Mouse (Mus musculus) liver, adult 10 weeks (tissue): ENCODE measurements around the gene Cacna1c. TPM values are rescaled to one million over a fixed set of nuclear protein-coding genes. Genes with fewer than 3 reads are reported as not detected.

Source experiments
- polyA plus RNA-seq: library from polyadenylated mRNA; stranded (reverse); fragments of 350-450 nt; fragmentation: Illumina TruSeq; extraction: RNeasy Lipid Tissue Mini Kit (QIAGEN cat#74804); gene quantifications from one replicate; pipeline ENCODE4 v1.2.3, GENCODE M21; 2014; ENCODE audit warnings: low read depth, low replicate concordance

The Cacna1c gene
- not detected for polyA plus RNA-seq

DNA sequence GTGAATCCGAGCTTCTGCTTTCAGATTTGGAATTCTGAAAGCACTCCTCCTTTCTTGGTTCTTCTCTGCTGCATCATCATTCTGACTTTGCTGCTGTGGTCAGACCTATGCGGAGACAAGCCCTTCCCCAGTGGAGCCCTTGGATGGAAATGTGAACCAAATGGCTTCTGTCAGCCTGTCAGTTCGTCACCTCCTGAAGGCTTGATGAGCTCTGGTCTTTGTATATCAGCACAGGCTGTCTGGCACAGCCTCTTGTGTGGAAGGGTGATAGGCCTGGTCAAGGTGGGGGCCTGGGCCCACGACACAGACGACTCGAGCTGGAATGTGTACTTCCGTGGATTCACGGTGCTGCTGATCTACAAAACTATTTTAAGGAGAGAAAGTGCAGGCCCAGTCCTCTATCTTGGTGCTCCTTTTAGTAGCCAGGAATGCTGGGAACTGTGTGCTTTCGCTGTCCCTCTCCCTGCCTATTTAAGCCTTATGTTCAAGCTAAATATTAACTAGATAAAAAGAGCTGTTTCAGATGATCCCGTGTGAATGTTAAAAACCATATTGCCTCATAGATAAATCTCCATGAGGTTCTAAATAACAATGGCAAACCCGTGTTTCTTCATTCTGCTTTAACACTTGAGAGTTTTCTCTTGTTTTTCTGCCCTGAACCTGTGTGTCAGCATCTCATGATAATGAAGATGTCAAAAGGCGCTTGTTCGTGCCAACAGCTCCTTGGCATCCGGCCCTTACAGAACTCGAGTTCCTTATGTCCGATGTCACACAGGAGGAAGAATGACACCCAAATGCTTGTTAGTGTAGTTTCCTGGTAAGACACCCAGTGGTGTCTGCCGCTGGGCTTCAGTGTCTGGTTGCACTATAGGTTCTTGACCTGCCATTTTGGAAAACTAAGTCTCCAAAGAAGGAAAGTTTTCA lies at the start of gene Cacna1c:
TSS of gene Cacna1c (minus strand) at position 37 of the 924 bp plus-strand sequence.

DNA sequence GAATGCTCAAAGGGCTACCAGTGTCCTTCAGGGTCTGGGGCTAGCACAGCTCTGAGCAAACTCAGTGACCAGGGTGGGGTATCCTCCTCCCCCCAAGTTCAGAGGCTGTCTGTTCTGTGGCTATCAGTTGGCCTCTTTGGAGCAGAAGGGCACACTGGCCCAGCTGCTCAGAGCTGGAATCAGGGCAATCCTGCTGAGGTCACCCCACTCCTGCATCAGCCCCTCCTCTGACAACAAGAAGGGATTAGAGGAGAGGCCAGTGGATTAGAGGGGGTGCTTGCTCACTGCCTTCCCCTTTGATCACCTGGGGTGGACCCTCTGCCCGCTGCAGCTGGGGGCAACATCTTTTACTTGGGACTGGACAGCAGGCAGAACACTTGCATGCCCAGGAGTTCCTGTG lies 40.0 kb upstream of the Cacna1c start, which contains the start of gene Cacna2d4:
TSS of gene Cacna2d4 (plus strand) at position 286 of the 400 bp plus-strand sequence.

DNA sequence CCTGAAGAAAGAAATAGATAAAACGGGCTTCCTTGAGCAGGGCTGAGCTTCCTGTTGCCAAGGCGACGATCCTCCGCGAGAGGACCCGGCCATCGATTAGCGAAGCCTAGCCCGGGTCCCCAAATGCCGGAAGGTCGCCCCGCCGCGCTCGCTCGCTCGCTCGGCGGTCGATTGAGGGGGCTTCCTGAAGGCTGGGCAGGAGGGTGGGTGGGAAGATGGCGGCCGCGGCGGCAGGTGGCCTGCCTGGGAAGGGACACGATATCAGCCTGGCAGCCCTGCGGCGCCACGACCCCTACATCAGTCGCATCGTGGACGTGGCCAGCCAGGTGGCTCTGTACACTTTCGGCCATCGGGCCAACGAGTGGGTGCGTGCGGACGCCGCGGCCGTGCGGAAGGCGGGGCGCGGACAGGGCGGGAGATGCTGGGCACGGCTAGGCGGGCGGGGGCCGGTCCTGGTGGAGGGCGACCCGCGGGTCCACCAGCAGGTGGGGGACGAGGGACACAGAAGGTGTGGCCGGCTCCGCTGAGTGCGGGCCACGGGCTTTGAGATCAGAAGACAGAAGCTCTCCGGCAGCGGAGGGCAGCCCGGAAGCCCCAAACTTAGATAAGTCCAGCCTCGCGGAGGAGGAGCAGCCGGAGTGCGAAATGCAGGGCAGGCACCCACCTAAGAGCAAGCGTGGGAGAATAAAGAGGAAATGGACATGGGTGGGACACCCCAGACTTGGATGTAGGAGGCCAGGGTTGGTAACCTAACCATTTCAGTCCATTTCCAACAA lies 21.0 kb downstream of the Cacna1c start, which contains the start of gene Dcp1b:
TSS of gene Dcp1b (plus strand) at position 176 of the 776 bp plus-strand sequence.

DNA sequence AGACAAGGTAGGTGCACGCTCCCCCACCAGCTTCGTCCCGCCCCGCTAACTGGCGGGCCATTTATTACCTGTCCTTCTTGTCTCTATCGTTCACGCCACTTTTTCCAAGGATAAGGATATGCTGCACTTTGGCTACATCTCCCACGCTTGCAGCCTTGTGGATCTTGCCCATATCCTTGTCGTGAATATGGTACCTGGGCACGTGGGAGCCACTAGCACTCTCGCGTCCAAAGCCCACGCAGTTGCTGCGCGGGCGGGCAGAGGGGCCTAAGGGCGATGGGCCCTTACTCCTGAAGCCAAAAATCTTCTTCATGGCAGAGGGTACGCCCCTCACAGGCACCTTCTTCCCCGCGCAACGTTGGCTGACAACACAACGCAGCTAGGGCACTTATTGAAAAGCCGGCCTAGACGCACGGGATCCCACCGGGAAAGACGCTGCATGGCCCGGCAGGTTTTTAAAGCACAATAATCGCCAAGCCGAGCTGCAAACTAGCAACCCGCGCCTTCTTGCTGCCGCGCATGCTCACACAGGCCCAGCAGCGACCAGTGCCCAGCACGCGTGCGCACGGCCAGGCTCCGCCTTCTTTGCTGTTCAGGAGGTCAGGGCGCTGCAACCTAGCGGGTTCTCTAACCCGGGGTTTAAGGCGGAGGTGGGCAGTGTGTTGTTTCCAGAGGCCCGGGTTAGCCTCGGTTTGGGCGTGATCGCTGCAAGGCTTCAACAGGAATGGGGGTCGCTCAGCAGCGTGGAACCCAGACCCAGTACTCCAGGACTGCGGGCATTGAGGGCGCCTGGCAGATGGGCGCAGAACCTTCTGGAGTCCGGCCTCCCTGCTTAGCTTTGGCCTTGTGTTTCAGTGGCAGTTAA lies 634.2 kb downstream of the Cacna1c start, which contains the start of gene Ankrd26:
TSS of gene Ankrd26 (minus strand) at position 482 of the 865 bp plus-strand sequence.

Other genes with a start within 250 kb of the Cacna1c start
- gene Dcp1b, start 21.2 kb downstream of the Cacna1c start, polyA plus RNA-seq: 1.2 TPM
- gene Cacna2d4, start 40.1 kb upstream of the Cacna1c start, polyA plus RNA-seq: not detected
- gene Lrtm2, start 134.3 kb upstream of the Cacna1c start, polyA plus RNA-seq: not detected
- 236 TPM for gene Adipor2, start 221.3 kb upstream of the Cacna1c start, polyA plus RNA-seq